Mouse (Mus musculus) cortical plate, adult 2 months (tissue): ENCODE measurements around the gene Bloc1s1.

Experiments
- CTCF ChIP-seq: fragments of 200-500 bp; IDR thresholded peaks from 2 replicates; pipeline ENCODE4 v1.5.1; 2011; ENCODE audit warnings: mild to moderate bottlenecking, control low read depth, low read length; ENCODE audit not compliant: insufficient read depth; ENCODE audit errors: extremely low read depth
- POLR2A ChIP-seq: fragments of 200-500 bp; IDR thresholded peaks from 2 replicates; pipeline ENCODE4 v1.6.1; 2011; ENCODE audit warnings: mild to moderate bottlenecking, low read length, control low read depth; ENCODE audit not compliant: insufficient read depth; ENCODE audit errors: extremely low read depth

- TF ChIP-seq CTCF (no peak), POLR2A (no peak)
These were observed 22.4 kb downstream of the Bloc1s1 start for GRCm38 (mm10) chr10:128901409-128901808.
